Mouse (Mus musculus) embryonic facial prominence, embryonic 15.5 days (tissue): ENCODE measurements around the gene Olfr68. TPM values are rescaled to one million over a fixed set of nuclear protein-coding genes. Genes with fewer than 3 reads are reported as not detected.
"Not testable (repeated sequence)": the region's sequence is repeated elsewhere in the genome, so short reads cannot be mapped to it uniquely, and the experiment has no call there.

Experiments
- ATAC-seq: fragments of 200-750 bp; cut with Nextera tagmentation; 2 replicates; pipeline ENCODE4 v1.8.0; 2017; ENCODE audit warnings: low read depth, moderate TSS enrichment; ENCODE audit not compliant: insufficient number of reproducible peaks, low FRiP score, low TSS enrichment
- H3K27ac ChIP-seq: fragments of 300-500 bp; sonication (generic); replicated peaks from 2 replicates; pipeline ENCODE4 v1.5.1; 2015; ENCODE audit warnings: mild to moderate bottlenecking, inconsistent platforms
- H3K27me3 ChIP-seq: fragments of 300-500 bp; sonication (generic); 2 replicates; pipeline ENCODE4 v1.6.1; 2015; ENCODE audit warnings: inconsistent platforms
- H3K36me3 ChIP-seq: fragments of 300-500 bp; sonication (generic); 2 replicates; pipeline ENCODE4 v1.6.1; 2015; ENCODE audit warnings: mild to moderate bottlenecking, inconsistent platforms
- H3K4me1 ChIP-seq: fragments of 300-500 bp; sonication (generic); 2 replicates; pipeline ENCODE4 v1.6.1; 2015; ENCODE audit warnings: inconsistent platforms
- H3K4me2 ChIP-seq: fragments of 300-500 bp; sonication (generic); replicated peaks from 2 replicates; pipeline ENCODE4 v1.6.1; 2015; ENCODE audit warnings: mild to moderate bottlenecking, inconsistent platforms
- H3K4me3 ChIP-seq: fragments of 300-500 bp; sonication (generic); replicated peaks from 2 replicates; pipeline ENCODE4 v1.5.1; 2015; ENCODE audit warnings: mild to moderate bottlenecking, inconsistent platforms
- H3K9ac ChIP-seq: fragments of 300-500 bp; sonication (generic); 2 replicates; pipeline ENCODE4 v1.6.1; 2015; ENCODE audit warnings: inconsistent platforms
- H3K9me3 ChIP-seq: fragments of 300-500 bp; sonication (generic); replicated peaks from 2 replicates; pipeline ENCODE4 v1.6.1; 2016; ENCODE audit warnings: inconsistent platforms
- WGBS: fragments of 180-500 bp; shearing (Covaris S2); methylation state at CpG from one replicate; pipeline ENCODE4 v1.1.7; 2015; 5-methylcytosine and 5-hydroxymethylcytosine counted together
- polyA plus RNA-seq: library from polyadenylated mRNA; unstranded; fragments of >200 nt; fragmentation: Nextera tagmentation; extraction: Ambion mirVana; gene quantifications from 2 replicates; pipeline ENCODE4 v1.2.1, GENCODE M21; 2015

Gene Olfr68
- polyA plus RNA-seq, 1 experiment from 2014 or later = 0.12 TPM

DNA sequence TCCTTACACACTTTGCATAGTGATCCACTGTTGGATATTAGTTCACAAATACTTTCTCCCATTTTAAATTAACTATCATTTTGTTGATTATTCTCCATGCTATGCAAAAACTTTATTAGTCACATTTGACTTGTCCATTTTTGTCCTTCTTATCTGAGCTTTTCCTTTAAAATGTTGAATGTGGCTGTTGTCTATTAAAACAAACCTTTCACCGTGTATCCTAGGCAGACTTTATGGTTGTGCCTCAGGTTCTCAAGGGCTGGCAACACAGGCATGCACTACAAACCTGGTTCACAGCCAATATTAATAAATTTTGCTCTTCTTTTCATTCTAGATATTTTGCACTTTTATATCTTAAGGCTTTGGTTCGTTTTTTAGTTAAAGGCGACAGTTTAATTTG is 31.2 kb upstream of the Olfr68 start:
- no peaks in the 10 kb centered on the region for H3K27me3 ChIP-seq
- H3K9ac ChIP-seq = no peak overlapping the region
- H3K4me3 ChIP-seq = no peak overlapping the region
- H3K27ac ChIP-seq = no peak overlapping the region
- no peaks in the 10 kb centered on the region for H3K9me3 ChIP-seq
- no peak overlapping the region for H3K4me2 ChIP-seq
- H3K36me3 ChIP-seq = no peaks in the 10 kb centered on the region
- no peaks in the 10 kb centered on the region for H3K4me1 ChIP-seq
- 75% methylated on average over 3 of the region's 3 CpGs for WGBS
- no peak for ATAC-seq

DNA sequence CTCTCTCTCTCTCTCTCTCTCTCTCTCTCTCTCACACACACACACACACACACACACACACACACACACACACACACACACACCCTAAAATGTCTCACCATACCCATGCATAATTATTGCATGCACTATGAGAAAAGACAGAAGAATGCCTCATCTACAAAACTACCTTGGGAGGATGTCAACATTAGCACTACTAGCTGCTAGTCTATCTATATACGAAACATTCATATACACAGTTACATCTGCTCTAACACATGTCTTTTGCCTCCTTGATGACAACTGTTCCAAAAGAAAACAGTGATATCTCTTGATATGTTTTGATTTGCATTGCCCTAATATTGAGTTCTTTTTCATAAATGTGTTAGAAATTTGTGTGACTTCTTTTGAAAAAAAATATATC is 30.8 kb upstream of the Olfr68 start:
- Histone ChIP-seq H3K4me3 (no peak overlapping the region), H3K27me3 (no peaks in the 10 kb centered on the region), H3K4me2 (no peak overlapping the region), H3K27ac (no peak overlapping the region), H3K9ac (no peak overlapping the region), H3K4me1 (no peaks in the 10 kb centered on the region), H3K36me3 (no peaks in the 10 kb centered on the region), H3K9me3 (no peaks in the 10 kb centered on the region)
- 79% methylated on average over 1 of the region's 1 CpGs for WGBS
- no peak for ATAC-seq

DNA sequence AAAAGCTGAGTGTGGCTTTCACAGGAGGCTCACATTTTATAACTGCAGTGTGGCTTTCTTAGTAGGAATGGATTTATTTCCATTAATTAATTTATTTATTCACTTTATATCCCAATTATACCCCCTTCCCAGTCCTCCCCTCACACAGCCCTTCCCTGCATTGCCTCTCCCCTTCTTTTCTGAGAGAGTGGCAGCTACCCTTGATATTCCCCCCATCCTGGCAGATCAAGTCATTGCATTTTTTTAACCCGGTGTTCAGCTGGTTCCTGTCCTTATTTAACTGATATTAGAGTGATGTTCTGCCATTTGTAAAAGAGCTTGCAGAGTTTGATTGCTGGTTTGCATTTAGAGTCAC is 30.3 kb upstream of the Olfr68 start:
- Histone ChIP-seq H3K9me3 (no peaks in the 10 kb centered on the region), H3K27me3 (no peaks in the 10 kb centered on the region), H3K9ac (no peak overlapping the region), H3K4me3 (no peak overlapping the region), H3K4me2 (no peak overlapping the region), H3K27ac (no peak overlapping the region), H3K36me3 (no peaks in the 10 kb centered on the region), H3K4me1 (no peaks in the 10 kb centered on the region)
- ATAC-seq = no peak
- 50% methylated on average over 1 of the region's 1 CpGs for WGBS

DNA sequence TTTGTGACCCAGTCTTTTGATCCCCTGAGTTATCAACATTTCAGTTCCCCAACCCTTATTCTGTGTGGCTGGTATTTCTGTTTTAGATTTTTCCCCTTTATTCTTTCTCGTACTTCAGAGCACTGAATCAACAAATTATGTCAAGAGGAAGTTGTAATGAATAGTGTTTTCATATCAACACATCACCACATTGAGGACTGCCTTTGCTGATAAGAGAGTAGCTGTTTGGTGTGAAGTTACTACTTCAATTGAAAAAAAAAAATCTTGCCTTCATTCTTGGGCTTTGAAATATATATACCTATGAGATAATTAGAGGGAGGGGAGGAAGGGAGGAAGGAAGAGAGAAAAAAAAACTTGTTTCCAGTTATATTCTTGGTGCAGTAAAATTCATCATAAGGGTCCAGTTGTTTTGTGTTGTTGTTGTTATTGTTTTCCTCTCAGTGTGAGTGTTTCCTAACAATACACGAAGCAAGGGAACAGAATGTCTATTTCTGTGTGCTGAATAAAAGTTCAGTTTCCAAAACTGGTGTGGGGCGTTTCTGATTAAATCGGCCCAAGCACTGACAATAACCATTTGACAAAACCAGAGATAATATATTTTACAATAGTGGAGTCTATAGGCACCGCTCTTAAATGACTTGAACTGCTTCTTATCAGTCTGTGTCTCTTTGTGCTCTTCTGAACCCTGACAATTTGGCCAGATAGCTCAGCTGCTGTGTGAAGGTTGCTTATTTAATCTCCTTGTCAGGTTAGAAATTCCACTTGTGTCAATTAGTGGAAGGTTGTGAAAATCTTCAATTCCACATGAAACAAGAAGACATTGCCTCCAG is 29.7 kb upstream of the Olfr68 start:
- WGBS = 73% methylated on average over 5 of the region's 5 CpGs

DNA sequence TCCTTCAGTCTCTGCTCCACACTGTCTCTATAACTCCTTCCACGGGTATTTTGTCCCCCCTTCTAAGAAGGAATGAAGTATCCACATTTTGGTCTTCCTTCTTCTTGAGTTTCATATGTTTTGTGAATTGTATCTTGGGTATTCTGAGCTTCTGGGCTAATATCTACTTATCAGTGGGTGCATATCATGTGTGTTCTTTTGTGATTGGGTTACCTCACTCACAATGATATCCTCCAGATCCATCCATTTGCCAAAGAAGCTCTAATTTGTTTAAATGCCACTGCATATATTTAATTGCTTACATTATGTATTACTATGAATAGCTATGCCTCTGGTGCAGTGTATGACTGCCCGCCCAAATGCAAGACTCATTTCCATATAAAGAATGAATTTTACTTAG is 28.6 kb upstream of the Olfr68 start:
- not testable (repeated sequence) for ATAC-seq, H3K36me3 ChIP-seq, H3K4me3 ChIP-seq, H3K4me2 ChIP-seq, H3K4me1 ChIP-seq, H3K27ac ChIP-seq, H3K9ac ChIP-seq, H3K9me3 ChIP-seq, H3K27me3 ChIP-seq
- WGBS = 75% methylated on average over 2 of the region's 2 CpGs

More for the DNA sequence above, 29.7 kb upstream of the Olfr68 start:
- no peaks in the 10 kb centered on the region for H3K4me1 ChIP-seq
- no peak overlapping the region for H3K27ac ChIP-seq
- H3K27me3 ChIP-seq = no peaks in the 10 kb centered on the region
- H3K4me3 ChIP-seq = no peak overlapping the region
- ATAC-seq = no peak
- no peaks in the 10 kb centered on the region for H3K36me3 ChIP-seq
- no peaks in the 10 kb centered on the region for H3K9me3 ChIP-seq
- no peak overlapping the region for H3K4me2 ChIP-seq
- no peak overlapping the region for H3K9ac ChIP-seq

DNA sequence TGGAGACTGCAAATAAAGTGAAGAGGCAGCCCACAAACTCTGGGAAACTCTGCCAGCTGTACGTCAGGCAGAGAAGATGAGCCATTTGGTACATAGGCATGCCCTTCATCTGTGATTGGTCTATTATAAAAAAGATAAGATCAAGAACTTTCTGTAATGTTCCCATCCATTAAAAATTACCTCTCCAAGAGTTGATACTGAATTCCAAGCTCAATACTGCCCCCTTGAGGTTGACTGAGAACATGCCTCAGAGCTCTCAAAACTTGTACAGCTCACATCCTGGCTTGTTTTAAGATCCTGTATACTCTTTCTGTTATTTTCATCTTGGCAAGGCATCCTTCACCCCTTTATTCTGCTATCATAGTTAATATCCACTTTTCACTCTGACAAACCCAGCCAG is 27.4 kb upstream of the Olfr68 start:
- WGBS = 52% methylated on average over 1 of the region's 1 CpGs
- H3K4me2 ChIP-seq = no peak overlapping the region
- H3K9me3 ChIP-seq = no peaks in the 10 kb centered on the region
- H3K4me3 ChIP-seq = no peak overlapping the region
- ATAC-seq = no peak
- H3K36me3 ChIP-seq = no peaks in the 10 kb centered on the region
- H3K27me3 ChIP-seq = no peaks in the 10 kb centered on the region
- no peak overlapping the region for H3K9ac ChIP-seq
- H3K4me1 ChIP-seq = no peaks in the 10 kb centered on the region
- H3K27ac ChIP-seq = no peak overlapping the region

DNA sequence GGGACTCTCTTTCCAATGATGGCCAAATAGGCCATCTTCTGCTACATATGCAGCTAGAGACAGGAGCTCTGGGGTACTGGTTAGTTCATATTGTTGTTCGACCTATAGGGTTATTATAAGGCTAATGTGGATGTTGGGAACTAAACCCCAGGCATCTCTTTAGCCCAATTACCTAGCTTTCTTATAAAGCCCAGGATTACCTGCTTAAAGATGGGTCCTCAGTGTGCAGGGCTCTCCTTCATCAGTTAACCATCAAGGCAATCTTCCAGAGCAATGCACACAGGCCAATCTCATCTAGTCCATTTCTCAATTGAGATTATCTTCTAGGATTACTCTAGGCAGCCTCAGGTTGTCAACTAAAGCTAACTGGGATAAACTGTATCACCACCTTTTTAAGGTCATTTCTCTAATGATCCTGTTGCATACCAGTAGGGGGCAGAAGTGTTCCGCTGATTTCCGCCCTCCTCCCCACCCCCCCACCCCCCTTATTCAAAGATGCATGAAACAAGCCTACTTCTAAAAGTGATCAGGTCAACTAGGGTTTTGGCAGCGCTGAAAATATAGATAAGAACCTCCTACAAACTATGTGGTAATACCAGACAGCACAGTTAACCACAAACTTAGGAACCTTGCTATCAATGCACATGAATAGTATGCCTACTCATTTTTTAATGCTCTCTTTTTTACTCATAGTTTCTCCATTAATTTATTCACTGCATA is 13.3 kb upstream of the Olfr68 start:
- no peak for ATAC-seq
- Histone ChIP-seq H3K4me3 (no peak overlapping the region), H3K4me1 (no peaks in the 10 kb centered on the region), H3K36me3 (no peaks in the 10 kb centered on the region), H3K27ac (no peak overlapping the region), H3K9me3 (no peaks in the 10 kb centered on the region), H3K9ac (no peak overlapping the region), H3K4me2 (no peak overlapping the region), H3K27me3 (no peaks in the 10 kb centered on the region)
- 21% methylated on average over 4 of the region's 4 CpGs for WGBS

DNA sequence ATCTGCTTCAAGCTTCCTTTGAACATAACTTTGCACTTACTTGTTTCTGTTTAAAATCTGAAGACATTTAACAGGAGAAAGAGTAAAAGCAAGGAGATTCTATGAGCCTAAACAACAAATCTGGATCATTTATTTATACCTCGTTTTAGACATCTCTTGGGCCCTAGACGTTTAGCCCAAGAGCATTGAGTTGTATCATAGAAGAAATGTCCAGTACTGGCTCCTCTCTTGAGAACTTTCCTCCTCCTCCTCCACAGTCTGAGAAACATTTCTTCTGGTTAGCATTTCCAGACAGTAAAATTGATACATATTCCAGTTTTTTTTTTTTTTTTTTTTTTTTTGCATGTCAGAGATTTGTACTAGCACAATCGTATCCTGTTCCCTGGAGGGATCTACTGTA is 12.2 kb upstream of the Olfr68 start, which contains the start of gene Olfr67:
TSS of gene Olfr67 (minus strand) at position 101 of the 400 bp plus-strand sequence.
- 67% methylated on average over 3 of the region's 3 CpGs for WGBS

DNA sequence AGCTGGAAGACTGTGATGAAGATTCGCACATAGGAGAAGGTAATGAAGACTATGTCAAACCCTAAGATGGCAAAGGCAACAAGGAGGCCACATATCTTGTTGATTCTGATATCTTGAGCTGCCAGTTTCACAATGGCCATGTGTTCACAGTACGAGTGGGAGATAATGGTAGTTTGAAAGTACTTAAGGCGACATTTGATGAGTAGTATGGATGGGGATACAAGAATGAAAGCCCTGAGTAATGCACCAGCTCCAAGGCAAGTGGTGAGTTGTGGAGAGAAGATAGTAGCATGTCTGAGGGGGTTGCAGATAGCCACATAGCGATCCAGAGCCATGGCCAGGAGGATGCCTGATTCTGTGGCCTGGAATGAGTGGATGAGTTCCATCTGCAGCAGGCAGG is 1.8 kb downstream of the Olfr68 start:
- H3K4me1 ChIP-seq, H3K9ac ChIP-seq, H3K27ac ChIP-seq, H3K36me3 ChIP-seq, ATAC-seq, H3K4me3 ChIP-seq, H3K27me3 ChIP-seq, H3K9me3 ChIP-seq, H3K4me2 ChIP-seq: not testable (repeated sequence)
- 82% methylated on average over 4 of the region's 4 CpGs for WGBS

More for the DNA sequence above, 12.2 kb upstream of the Olfr68 start, which contains the start of gene Olfr67:
- no peak for ATAC-seq
- Histone ChIP-seq H3K9me3 (no peaks in the 10 kb centered on the region), H3K9ac (no peak within 1 kb of the TSS), H3K36me3 (no peaks in the 10 kb centered on the region), H3K4me2 (no peak within 1 kb of the TSS), H3K27me3 (no peaks in the 10 kb centered on the region), H3K4me1 (no peaks in the 10 kb centered on the region), H3K4me3 (no peak within 1 kb of the TSS), H3K27ac (no peak within 1 kb of the TSS)

DNA sequence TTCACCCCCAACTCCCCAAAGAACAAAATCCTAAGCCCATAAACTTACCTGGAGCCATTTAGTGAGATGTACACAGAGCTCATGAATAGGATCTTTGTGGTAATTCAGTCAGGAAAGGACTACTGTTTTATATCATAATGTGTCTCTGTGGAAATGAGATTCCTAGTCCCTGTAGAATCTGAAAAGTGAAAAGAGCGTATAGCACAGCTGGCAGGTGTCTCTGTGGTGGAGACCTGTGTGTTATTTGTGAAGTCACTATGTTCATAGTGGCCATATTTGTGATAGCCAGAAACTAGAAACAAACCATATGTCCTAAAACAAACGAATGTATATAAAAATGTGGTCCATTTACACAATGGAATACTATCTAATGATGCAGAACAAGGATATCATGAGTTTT is 8.0 kb downstream of the Olfr68 start, which contains the start of gene Olfr69:
TSS of gene Olfr69 (minus strand) at position 101 of the 400 bp plus-strand sequence.
- H3K36me3 ChIP-seq = no peaks in the 10 kb centered on the region
- no peak for ATAC-seq
- no peaks in the 10 kb centered on the region for H3K9me3 ChIP-seq
- H3K4me1 ChIP-seq = no peaks in the 10 kb centered on the region
- no peak within 1 kb of the TSS for H3K27ac ChIP-seq
- H3K9ac ChIP-seq = no peak within 1 kb of the TSS
- no peak within 1 kb of the TSS for H3K4me3 ChIP-seq
- WGBS = 62% methylated on average over 2 of the region's 2 CpGs
- no peaks in the 10 kb centered on the region for H3K27me3 ChIP-seq
- H3K4me2 ChIP-seq = no peak within 1 kb of the TSS

DNA sequence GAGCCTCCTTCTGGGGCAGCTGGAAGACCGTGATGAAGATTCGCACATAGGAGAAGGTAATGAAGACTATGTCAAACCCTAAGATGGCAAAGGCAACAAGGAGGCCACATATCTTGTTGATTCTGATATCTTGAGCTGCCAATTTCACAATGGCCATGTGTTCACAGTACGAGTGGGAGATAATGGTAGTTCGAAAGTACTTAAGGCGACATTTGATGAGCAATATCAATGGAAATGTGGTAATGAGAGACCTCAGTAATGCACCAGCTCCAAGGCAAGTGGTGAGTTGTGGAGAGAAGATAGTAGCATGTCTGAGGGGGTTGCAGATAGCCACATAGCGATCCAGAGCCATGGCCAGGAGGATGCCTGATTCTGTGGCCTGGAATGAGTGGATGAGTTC is 11.8 kb downstream of the Olfr68 start:
- H3K27me3 ChIP-seq, ATAC-seq, H3K4me1 ChIP-seq, H3K27ac ChIP-seq, H3K4me2 ChIP-seq, H3K9ac ChIP-seq, H3K4me3 ChIP-seq, H3K9me3 ChIP-seq, H3K36me3 ChIP-seq: not testable (repeated sequence)
- 85% methylated on average over 6 of the region's 6 CpGs for WGBS
